Mouse (Mus musculus): ENCODE results near the gene Cnot4. TPM values are rescaled to one million over a fixed set of nuclear protein-coding genes. Genes with fewer than 3 reads are reported as not detected.

Cnot4 gene
- polyA plus RNA-seq, 1 experiment from 2014 or later: 33.0 TPM

DNA sequence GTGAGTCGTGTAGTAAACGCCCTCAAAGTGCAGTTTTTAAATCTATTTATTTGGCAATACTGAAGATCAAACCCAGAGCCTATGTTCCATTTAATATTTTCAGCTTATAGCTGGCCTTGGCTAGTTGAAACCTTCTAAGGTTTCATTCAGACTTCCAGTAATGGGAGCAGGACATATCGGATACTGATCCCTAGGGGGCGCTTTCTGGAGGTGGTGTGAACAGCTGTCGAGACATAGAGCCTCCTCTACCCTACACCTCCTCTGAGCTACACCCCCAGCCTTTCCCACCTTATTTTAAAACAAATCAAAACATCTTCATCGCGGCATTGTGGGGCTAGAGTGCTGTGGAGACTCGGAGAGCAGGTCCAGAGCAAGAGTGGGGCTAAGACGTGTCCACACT, 152.9 kb downstream of the Cnot4 start:
- Histone ChIP-seq H3K27me3 (no peaks in the 10 kb centered on the region), H3K9me3 (replicated peaks) (no peaks in the 10 kb centered on the region), H3K4me2 (replicated peaks) (no peak overlapping the region), H3K9ac (no peak overlapping the region), H3K27ac (no peak overlapping the region), H3K36me3 (no peaks in the 10 kb centered on the region), H3K4me3 (no peak overlapping the region), H3K4me1 (no peaks in the 10 kb centered on the region)
- 62% methylated on average over 9 of the region's 9 CpGs for WGBS
- ATAC-seq (ENCODE audit: low FRiP score): no peak

DNA sequence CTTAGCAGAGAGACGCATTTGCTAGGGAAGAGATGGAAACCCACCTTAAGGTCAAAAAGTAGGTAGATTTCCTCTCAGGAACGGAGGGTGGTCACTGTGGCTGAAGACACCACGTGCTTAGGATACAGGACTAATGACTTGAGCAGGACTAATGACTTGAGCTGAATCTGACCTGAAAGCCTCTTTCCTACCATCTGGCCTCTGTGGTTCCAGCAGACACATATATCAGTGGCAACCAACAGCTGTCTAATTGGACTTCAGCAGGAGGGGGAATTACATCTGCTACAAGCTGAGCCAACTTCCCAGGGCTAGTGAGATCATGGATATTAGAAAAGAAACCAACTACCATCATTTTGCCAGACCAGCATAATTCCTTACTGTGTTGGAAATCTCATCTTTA, 154.2 kb downstream of the Cnot4 start:
- Histone ChIP-seq H3K4me1 (no peaks in the 10 kb centered on the region), H3K4me3 (no peak overlapping the region), H3K36me3 (no peaks in the 10 kb centered on the region), H3K9me3 (replicated peaks) (no peaks in the 10 kb centered on the region), H3K27me3 (no peaks in the 10 kb centered on the region), H3K27ac (no peak overlapping the region), H3K9ac (no peak overlapping the region), H3K4me2 (replicated peaks) (no peak overlapping the region)
- no peak for ATAC-seq (ENCODE audit: low FRiP score)
- WGBS: 80% methylated on average over 3 of the region's 3 CpGs

Other genes with a start within 250 kb of the Cnot4 start
- gene Wdr91, start 222.8 kb downstream of the Cnot4 start, polyA plus RNA-seq (2016; fragmentation: Nextera tagmentation; extraction: Ambion mirVana): 13.1 and 13.6 TPM in 2 replicates
- gene Stra8, start 213.6 kb downstream of the Cnot4 start, polyA plus RNA-seq (2016; fragmentation: Nextera tagmentation; extraction: Ambion mirVana): not detected in 2 replicates
- gene Slc23a4, start 145.3 kb downstream of the Cnot4 start, polyA plus RNA-seq (2016; fragmentation: Nextera tagmentation; extraction: Ambion mirVana): 0.51 and 0.61 TPM in 2 replicates
- gene Nup205, start 43.7 kb upstream of the Cnot4 start, polyA plus RNA-seq (2016; fragmentation: Nextera tagmentation; extraction: Ambion mirVana): 42.4 and 42.8 TPM in 2 replicates
- 0.77 and 1.3 TPM in 2 replicates for gene Slc13a4, start 174.4 kb upstream of the Cnot4 start, polyA plus RNA-seq (2016; fragmentation: Nextera tagmentation; extraction: Ambion mirVana)
- gene Fam180a, start 192.4 kb upstream of the Cnot4 start, polyA plus RNA-seq (2016; fragmentation: Nextera tagmentation; extraction: Ambion mirVana): 0.39 and 0.65 TPM in 2 replicates

All from hindbrain, embryonic 12.5 days (tissue).